Mouse (Mus musculus): ENCODE measurements around the gene Adgrg3.

GRCm38 (mm10) chr8:95020821-95021220 is 3.3 kb downstream of the Adgrg3 start:
- TF ChIP-seq POLR2AphosphoS2 (IDR thresholded peaks at IDR 0.05; ENCODE audit: insufficient read length, low read depth) (no peak), MAX (IDR thresholded peaks at IDR 0.05; ENCODE audit: low read depth) (no peak), TCF12 (IDR thresholded peaks at IDR 0.05; ENCODE audit: insufficient read depth, poor library complexity, severe bottlenecking) (no peak), POLR2A (IDR thresholded peaks at IDR 0.05; ENCODE audit: insufficient read length, low read depth) (no peak), SRF (IDR thresholded peaks at IDR 0.05; ENCODE audit: control insufficient read depth, insufficient read length, low read depth) (no peak), USF1 (IDR thresholded peaks at IDR 0.05; ENCODE audit: low read depth) (no peak), E2F4 (IDR thresholded peaks at IDR 0.05; ENCODE audit: insufficient read depth) (no peak)

Data from myocyte (in vitro differentiated cells).